In genomic region chr14:59540230-59540629, GRCm38 (mm10) we compare ENCODE assay signal across 22 mouse cellular contexts.
"Had no signal": no experiment of that assay in that cellular context is flagged by ENCODE, and none has a peak within 500 bp of the region (broad histone marks: within the 10 kb centered on the region; RNA-seq: fewer than 3 reads in every experiment).

No protein-coding gene starts in this region.

- H3K36me3 ChIP-seq: limb, embryonic 10.5 days; midbrain, embryonic 13.5 days; neural tube, embryonic 13.5 days; stomach, embryonic 15.5 days had no signal

- H3K4me2 ChIP-seq: limb, embryonic 13.5 days; liver, embryonic 12.5 days; liver, embryonic 15.5 days; midbrain, embryonic 13.5 days; neural tube, embryonic 13.5 days; stomach, embryonic 15.5 days had no signal

- H3K4me1 ChIP-seq: limb, embryonic 10.5 days; liver, embryonic 12.5 days; midbrain, embryonic 10.5 days; midbrain, embryonic 13.5 days; neural tube, embryonic 13.5 days; stomach, embryonic 15.5 days had no signal

- H3K9ac ChIP-seq: limb, embryonic 13.5 days; liver, embryonic 12.5 days; liver, embryonic 15.5 days; midbrain, embryonic 13.5 days; neural tube, embryonic 13.5 days; stomach, embryonic 15.5 days had no signal

- H3K27me3 ChIP-seq: limb, embryonic 13.5 days; liver, embryonic 12.5 days; liver, embryonic 15.5 days; megakaryocyte, embryonic 14.5 days; midbrain, embryonic 13.5 days; neural tube, embryonic 13.5 days; stomach, embryonic 15.5 days had no signal

- ATAC-seq: hindbrain, postnatal 0 days; inflammation-experienced regulatory T-cells, adult 6 months; intestine, embryonic 16.5 days; liver, embryonic 12.5 days; midbrain, embryonic 13.5 days; midbrain, embryonic 16.5 days had no signal

- DNase-seq: layer of hippocampus, adult 9-11 months; liver; lung, adult 18-20 months; retina, postnatal 1 day; right cerebral cortex, postnatal 25 days; spleen, adult 18-20 months; thymus, postnatal 25 days had no signal

- H3K9me3 ChIP-seq: limb, embryonic 10.5 days; limb, embryonic 13.5 days; liver, embryonic 12.5 days; liver, embryonic 15.5 days; megakaryocyte, embryonic 14.5 days; midbrain, embryonic 10.5 days; midbrain, embryonic 13.5 days; neural tube, embryonic 13.5 days; stomach, embryonic 15.5 days had no signal

- H3K4me3 ChIP-seq: layer of hippocampus, adult 2 months; limb, embryonic 10.5 days; limb, embryonic 13.5 days; liver, embryonic 12.5 days; liver, embryonic 15.5 days; megakaryocyte, embryonic 14.5 days; midbrain, embryonic 10.5 days; midbrain, embryonic 13.5 days; myocyte; neural tube, embryonic 13.5 days; stomach, embryonic 15.5 days had no signal

- H3K27ac ChIP-seq: hindbrain, postnatal 0 days; layer of hippocampus, adult 2 months; limb, embryonic 10.5 days; limb, embryonic 13.5 days; liver, embryonic 12.5 days; liver, embryonic 15.5 days; midbrain, embryonic 10.5 days; midbrain, embryonic 13.5 days; neural tube, embryonic 13.5 days; stomach, embryonic 15.5 days had no signal
